Mouse (Mus musculus): Measurements from ENCODE around the gene Bves. TPM values are rescaled to one million over a fixed set of nuclear protein-coding genes. Genes with fewer than 3 reads are reported as not detected.

Bves gene
- polyA plus RNA-seq, 1 experiment from 2014 or later, result 1.4 TPM

- 78% methylated on average over 10 of the region's 10 CpGs for WGBS
Observed at GRCm38 (mm10) chr10:45410624-45411341, 75.2 kb downstream of the Bves start.

DNA sequence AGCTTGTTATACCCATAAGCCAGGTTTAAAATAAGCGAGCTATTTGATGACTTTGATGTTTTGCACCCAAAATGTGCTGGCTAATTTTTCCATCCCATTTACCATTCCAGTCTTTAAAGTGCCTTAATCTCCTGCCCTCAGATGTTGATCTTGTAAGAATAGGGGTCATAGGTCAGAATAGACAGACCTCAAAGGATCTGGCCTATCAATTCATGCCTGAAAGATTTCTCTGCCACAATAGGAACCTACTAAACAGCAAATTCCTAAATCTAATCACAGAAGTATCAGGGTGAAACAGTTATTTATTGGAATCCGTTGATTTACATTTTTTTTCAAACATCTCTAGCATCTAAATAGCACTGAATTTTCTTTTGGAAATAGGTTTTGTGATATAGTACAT lies 76.2 kb downstream of the Bves start:
- H3K4me1 ChIP-seq (replicated peaks; ENCODE audit: control insufficient read depth, insufficient read depth, low read length), result no peaks in the 10 kb centered on the region
- H3K4me2 ChIP-seq, result no peak overlapping the region
- WGBS, result 77% methylated on average over 2 of the region's 2 CpGs
- no peak for DNase-seq (ENCODE audit: low spot score)
- no peaks in the 10 kb centered on the region for H3K27me3 ChIP-seq (replicated peaks; ENCODE audit: control insufficient read depth, insufficient read depth, low read length)
- no peak overlapping the region for H3K4me3 ChIP-seq (ENCODE audit: low read depth, low read length)
- no peaks in the 10 kb centered on the region for H3K36me3 ChIP-seq (ENCODE audit: control insufficient read depth, insufficient read depth, low read length)
- no peak overlapping the region for H3K9ac ChIP-seq (ENCODE audit: low read depth, low read length)
- H3K27ac ChIP-seq (ENCODE audit: low read depth, low read length), result no peak overlapping the region
- ATAC-seq (replicated peaks; ENCODE audit: low FRiP score), result no peak
- H3K9me3 ChIP-seq (ENCODE audit: control insufficient read depth, low read length), result no peaks in the 10 kb centered on the region

More at GRCm38 (mm10) chr10:45410624-45411341, 75.2 kb downstream of the Bves start:
- Histone ChIP-seq H3K27me3 (replicated peaks; ENCODE audit: control insufficient read depth, insufficient read depth, low read length) (no peaks in the 10 kb centered on the region), H3K4me1 (replicated peaks; ENCODE audit: control insufficient read depth, insufficient read depth, low read length) (no peaks in the 10 kb centered on the region), H3K27ac (ENCODE audit: low read depth, low read length) (no peak overlapping the region), H3K36me3 (ENCODE audit: control insufficient read depth, insufficient read depth, low read length) (no peaks in the 10 kb centered on the region), H3K4me3 (ENCODE audit: low read depth, low read length) (no peak overlapping the region), H3K9ac (ENCODE audit: low read depth, low read length) (no peak overlapping the region), H3K9me3 (ENCODE audit: control insufficient read depth, low read length) (no peaks in the 10 kb centered on the region), H3K4me2 (no peak overlapping the region)
- ATAC-seq (replicated peaks; ENCODE audit: low FRiP score), result no peak
- DNase-seq (ENCODE audit: low spot score), result no peak

- Histone ChIP-seq H3K4me3 (ENCODE audit: low read depth, low read length) (no peak overlapping the region), H3K9me3 (ENCODE audit: control insufficient read depth, low read length) (no peaks in the 10 kb centered on the region), H3K36me3 (ENCODE audit: control insufficient read depth, insufficient read depth, low read length) (no peaks in the 10 kb centered on the region), H3K4me2 (no peak overlapping the region), H3K27me3 (replicated peaks; ENCODE audit: control insufficient read depth, insufficient read depth, low read length) (no peaks in the 10 kb centered on the region), H3K27ac (ENCODE audit: low read depth, low read length) (no peak overlapping the region), H3K4me1 (replicated peaks; ENCODE audit: control insufficient read depth, insufficient read depth, low read length) (no peaks in the 10 kb centered on the region), H3K9ac (ENCODE audit: low read depth, low read length) (no peak overlapping the region)
- no peak for DNase-seq (ENCODE audit: low spot score)
- ATAC-seq (replicated peaks; ENCODE audit: low FRiP score), result no peak
- 87% methylated on average over 5 of the region's 5 CpGs for WGBS
Observed at GRCm38 (mm10) chr10:45412144-45412543, 76.6 kb downstream of the Bves start.

Other genes starting within 250 kb of the Bves start
- gene Popdc3, start 157.7 kb upstream of the Bves start, polyA plus RNA-seq (2014; fragmentation: Nextera tagmentation; extraction: Ambion mirVana), result 0.31 and 0.34 TPM in 2 replicates
- gene Lin28b, start 150.6 kb downstream of the Bves start, polyA plus RNA-seq (2014; fragmentation: Nextera tagmentation; extraction: Ambion mirVana), result 34.2 and 36.4 TPM in 2 replicates
- gene Hace1, start 242.1 kb downstream of the Bves start, polyA plus RNA-seq (2014; fragmentation: Nextera tagmentation; extraction: Ambion mirVana), result 28.3 and 30.0 TPM in 2 replicates